Mouse (Mus musculus) liver, postnatal 0 days (tissue): ENCODE results near the gene Car7. TPM values are rescaled to one million over a fixed set of nuclear protein-coding genes. Genes with fewer than 3 reads are reported as not detected.
A peak's percentile ranks its signal among the peaks of the same experiment; 100 is the strongest.

Source experiments
- ATAC-seq: fragments of 200-750 bp; cut with Nextera tagmentation; 2 replicates; pipeline ENCODE4 v1.8.0; 2017; ENCODE audit warnings: mild to moderate bottlenecking, moderate library complexity
- DNase-seq: peaks from one replicate; pipeline ENCODE4 v3.0.0-alpha.2; 2016
- H3K27ac ChIP-seq: fragments of 300-500 bp; sonication (generic); 2 replicates; pipeline ENCODE4 v1.5.1; 2014; ENCODE audit warnings: antibody characterized with exemption, moderate library complexity, mild to moderate bottlenecking, low read depth
- H3K27me3 ChIP-seq: fragments of 300-500 bp; sonication (generic); 2 replicates; pipeline ENCODE4 v1.6.1; 2014; ENCODE audit warnings: low read length, control low read depth, mixed read lengths; ENCODE audit not compliant: insufficient read depth
- H3K36me3 ChIP-seq: fragments of 300-500 bp; sonication (generic); replicated peaks from 2 replicates; pipeline ENCODE4 v1.6.1; 2014; ENCODE audit warnings: mild to moderate bottlenecking, control low read depth, low read length, moderate library complexity, mixed read lengths; ENCODE audit not compliant: insufficient read depth
- H3K4me1 ChIP-seq: fragments of 300-500 bp; sonication (generic); 2 replicates; pipeline ENCODE4 v1.6.1; 2014; ENCODE audit warnings: antibody characterized with exemption, mild to moderate bottlenecking, control low read depth; ENCODE audit not compliant: insufficient read depth
- H3K4me2 ChIP-seq: fragments of 300-500 bp; sonication (generic); 2 replicates; pipeline ENCODE4 v1.6.1; 2014; ENCODE audit warnings: low read depth, mild to moderate bottlenecking, low read length, moderate library complexity, mixed read lengths
- H3K4me3 ChIP-seq: fragments of 300-500 bp; sonication (generic); 2 replicates; pipeline ENCODE4 v1.5.1; 2014; ENCODE audit warnings: low read depth, low read length
- H3K9ac ChIP-seq: fragments of 300-500 bp; sonication (generic); replicated peaks from 2 replicates; pipeline ENCODE4 v1.6.1; 2014; ENCODE audit warnings: mild to moderate bottlenecking, moderate library complexity
- H3K9me3 ChIP-seq: fragments of 300-500 bp; sonication (generic); 2 replicates; pipeline ENCODE4 v1.6.1; 2016; ENCODE audit warnings: mild to moderate bottlenecking, control low read depth, low read length, mixed read lengths
- CTCF ChIP-seq: sonication (generic); IDR thresholded peaks from 2 replicates; pipeline ENCODE4 v1.5.1; 2016; ENCODE audit warnings: antibody characterized with exemption, low read depth
- EP300 ChIP-seq: IDR thresholded peaks from 2 replicates; pipeline ENCODE4 v1.6.1; 2016; ENCODE audit warnings: antibody characterized with exemption, low read depth, mild to moderate bottlenecking
- WGBS: fragments of 180-500 bp; shearing (Covaris S2); extraction: QIAGEN DNeasy Blood & Tissue Kit; methylation state at CpG from one replicate; pipeline ENCODE4 v1.1.7; 2014; ENCODE audit not compliant: insufficient replicate concordance; 5-methylcytosine and 5-hydroxymethylcytosine counted together
- polyA plus RNA-seq: library from polyadenylated mRNA; unstranded; fragments of >200 nt; fragmentation: Nextera tagmentation; extraction: Ambion mirVana; gene quantifications from 2 replicates; pipeline ENCODE4 v1.2.1, GENCODE M21; 2015

The Car7 gene
- polyA plus RNA-seq, 1 experiment from 2014 or later = 3.5 TPM

DNA sequence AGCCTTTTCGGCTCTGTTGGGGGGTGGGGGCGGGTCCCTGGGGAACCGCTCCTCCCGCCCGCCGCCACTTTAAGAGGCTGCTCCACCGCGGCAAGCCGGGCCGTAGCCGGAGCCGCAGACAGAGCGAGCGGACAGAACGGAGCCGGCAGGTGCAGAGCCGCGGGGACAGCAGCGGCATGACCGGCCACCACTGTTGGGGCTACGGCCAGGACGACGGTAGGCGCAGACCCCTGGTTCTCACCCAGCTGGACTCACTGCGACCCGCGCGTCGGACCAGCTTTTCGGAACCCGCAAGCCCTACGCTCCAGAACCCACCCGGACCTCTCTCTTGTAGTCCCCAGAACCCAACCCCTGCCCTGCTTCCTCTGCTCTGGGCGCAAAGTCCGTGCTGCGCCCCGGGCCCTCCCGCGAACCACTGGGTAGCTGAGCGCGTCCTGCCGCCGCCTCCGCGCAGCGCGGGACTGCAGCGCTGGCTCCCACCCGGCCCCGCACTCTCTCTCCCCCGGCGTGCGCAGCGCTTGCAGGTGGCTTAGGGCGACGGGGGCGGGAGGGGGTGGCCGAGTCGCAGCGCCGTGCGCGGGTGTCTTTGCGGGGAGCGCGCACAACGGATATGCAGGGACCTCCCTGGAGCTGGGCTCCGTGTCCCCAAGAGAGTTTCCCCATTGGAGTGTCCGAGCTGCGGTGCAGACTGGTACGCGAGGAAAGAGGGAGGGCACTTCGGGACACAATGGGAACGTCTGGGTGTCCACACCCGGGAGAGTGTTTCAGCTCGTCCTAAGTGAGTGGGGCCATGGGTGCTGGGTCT, 6.4 kb downstream of the Car7 start:
- Histone ChIP-seq H3K27me3 (peaks cover 38% of the 10 kb centered on the region), H3K9ac (peak overlapping the region; percentile 27; the same call in 1 of the 2 replicates), H3K4me3 (peak overlapping the region; percentile 49), H3K4me1 (peaks cover 16% of the 10 kb centered on the region), H3K9me3 (no peaks in the 10 kb centered on the region), H3K27ac (no peak overlapping the region), H3K36me3 (no peaks in the 10 kb centered on the region), H3K4me2 (peak overlapping the region; percentile 80)
- TF ChIP-seq EP300 (no peak), CTCF (no peak)
- DNase-seq (no peak), ATAC-seq (peak; percentile 64)
- under 1% methylated on average over 75 of the region's 76 CpGs for WGBS

DNA sequence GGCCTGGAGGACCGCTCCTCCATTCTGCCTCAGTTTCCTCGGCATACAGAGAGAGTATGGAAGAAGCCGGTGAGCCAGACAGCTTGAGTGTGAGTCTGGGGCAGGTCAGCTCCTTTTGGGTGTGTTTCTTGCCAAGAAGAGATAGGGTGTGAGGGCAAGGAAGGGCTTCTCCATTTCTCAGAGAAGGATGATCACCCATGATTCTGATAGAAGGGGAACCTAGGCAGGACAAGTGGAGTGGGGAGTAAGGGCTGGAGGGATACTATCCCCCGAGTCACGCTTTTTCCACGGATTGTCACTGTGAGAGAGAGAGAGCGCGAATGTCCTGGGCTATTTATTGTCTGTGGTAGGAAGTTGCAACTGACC, 7.0 kb downstream of the Car7 start:
- DNase-seq (no peak), ATAC-seq (no peak)
- H3K27ac ChIP-seq = no peak overlapping the region
- H3K9me3 ChIP-seq = no peaks in the 10 kb centered on the region
- peaks cover 14% of the 10 kb centered on the region for H3K4me1 ChIP-seq
- no peak overlapping the region for H3K9ac ChIP-seq
- peaks cover 38% of the 10 kb centered on the region for H3K27me3 ChIP-seq
- peak overlapping the region; percentile 49 for H3K4me3 ChIP-seq
- H3K36me3 ChIP-seq = no peaks in the 10 kb centered on the region
- 7% methylated on average over 8 of the region's 8 CpGs for WGBS
- TF ChIP-seq EP300 (no peak), CTCF (no peak)
- H3K4me2 ChIP-seq = peak overlapping the region; percentile 80

DNA sequence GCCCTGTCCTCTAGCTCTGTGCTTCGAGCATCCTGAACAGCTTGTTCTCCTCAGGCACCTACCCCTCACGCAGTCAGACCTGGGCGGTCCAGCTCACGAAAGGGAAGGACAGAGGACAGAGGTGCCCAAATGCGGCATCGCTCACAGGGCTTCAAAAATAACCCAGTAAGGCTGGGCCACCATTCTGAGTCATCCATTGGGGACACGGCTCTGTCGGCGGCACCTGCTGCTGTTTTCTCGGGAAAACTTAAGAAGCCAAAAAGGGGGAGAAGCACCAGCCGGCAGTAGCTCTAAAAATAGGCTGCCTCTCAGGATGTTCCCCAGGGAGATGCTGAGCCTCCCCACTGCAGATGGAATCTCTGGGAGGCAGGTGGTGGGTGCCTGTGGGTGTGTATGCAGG, 7.7 kb downstream of the Car7 start:
- 20% methylated on average over 11 of the region's 11 CpGs for WGBS
- H3K4me2 ChIP-seq = no peak overlapping the region

DNA sequence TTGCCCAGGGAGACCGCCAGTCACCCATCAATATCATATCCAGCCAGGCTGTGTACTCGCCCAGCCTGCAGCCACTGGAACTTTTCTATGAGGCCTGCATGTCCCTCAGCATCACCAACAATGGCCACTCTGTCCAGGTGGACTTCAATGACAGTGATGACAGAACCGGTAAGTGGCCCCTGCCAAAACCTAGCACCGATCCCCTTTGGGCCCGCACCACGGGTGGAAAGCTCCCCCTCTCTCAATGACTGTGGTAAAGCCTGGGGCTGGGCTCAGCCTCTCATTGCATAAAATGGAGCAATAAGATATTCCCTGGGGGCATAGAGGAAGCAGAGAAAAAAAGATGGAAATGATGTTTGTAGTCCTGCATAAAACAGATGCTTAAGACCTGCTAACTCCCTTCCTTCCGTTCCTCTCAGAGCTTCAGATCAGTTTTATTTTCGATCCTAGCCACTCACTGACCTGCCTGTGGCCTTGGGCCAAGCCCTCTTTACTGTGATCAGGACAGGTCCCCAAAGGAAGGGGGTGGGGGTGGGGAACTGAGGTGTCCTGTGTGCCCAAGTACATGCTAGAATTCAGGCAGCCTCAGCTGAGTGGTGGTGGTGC, 9.1 kb downstream of the Car7 start:
- Histone ChIP-seq H3K4me1 (peaks cover 14% of the 10 kb centered on the region), H3K27me3 (peaks cover 38% of the 10 kb centered on the region), H3K4me2 (no peak overlapping the region), H3K4me3 (no peak overlapping the region), H3K9ac (no peak overlapping the region), H3K36me3 (no peaks in the 10 kb centered on the region), H3K27ac (no peak overlapping the region), H3K9me3 (no peaks in the 10 kb centered on the region)
- TF ChIP-seq CTCF (no peak), EP300 (no peak)
- DNase-seq = no peak
- 78% methylated on average over 8 of the region's 8 CpGs for WGBS
- ATAC-seq = no peak

More for the DNA sequence above, 7.7 kb downstream of the Car7 start:
- Histone ChIP-seq H3K4me1 (peaks cover 14% of the 10 kb centered on the region), H3K9me3 (no peaks in the 10 kb centered on the region), H3K27me3 (peaks cover 38% of the 10 kb centered on the region), H3K36me3 (no peaks in the 10 kb centered on the region), H3K27ac (no peak overlapping the region), H3K4me3 (no peak overlapping the region), H3K9ac (no peak overlapping the region)
- no peak for ATAC-seq
- DNase-seq = no peak
- TF ChIP-seq CTCF (no peak), EP300 (no peak)

DNA sequence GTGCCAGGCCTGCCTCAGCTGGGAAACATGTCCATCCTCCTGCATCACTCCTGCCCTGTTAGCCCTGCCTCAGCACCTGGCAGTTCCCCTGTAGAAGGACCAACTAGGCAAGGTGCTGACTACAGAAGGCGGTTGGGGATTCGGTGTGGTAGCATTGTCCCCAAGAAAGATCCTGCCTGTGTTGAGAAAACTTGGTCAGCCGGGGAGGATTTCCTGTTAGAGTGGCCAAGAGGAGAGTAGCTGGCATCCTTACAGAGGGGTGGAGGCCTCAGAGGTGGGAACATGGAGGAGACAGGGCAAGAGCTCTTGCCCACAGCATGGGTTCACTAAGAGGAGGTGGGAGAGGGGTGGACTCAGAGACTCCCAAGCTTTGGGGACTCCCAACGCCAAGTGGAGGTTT, 20.7 kb downstream of the Car7 start:
- H3K9me3 ChIP-seq = no peaks in the 10 kb centered on the region
- H3K27ac ChIP-seq = no peak overlapping the region
- no peak overlapping the region for H3K4me2 ChIP-seq
- ATAC-seq (no peak), DNase-seq (no peak)
- no peaks in the 10 kb centered on the region for H3K27me3 ChIP-seq
- WGBS = 77% methylated on average over 4 of the region's 4 CpGs
- H3K9ac ChIP-seq = no peak overlapping the region
- 0 out of 2 replicates have a peak, but pooled peaks cover 3% of the 10 kb centered on the region for H3K4me1 ChIP-seq
- TF ChIP-seq EP300 (no peak), CTCF (no peak)
- no peak overlapping the region for H3K4me3 ChIP-seq
- no peaks in the 10 kb centered on the region for H3K36me3 ChIP-seq

DNA sequence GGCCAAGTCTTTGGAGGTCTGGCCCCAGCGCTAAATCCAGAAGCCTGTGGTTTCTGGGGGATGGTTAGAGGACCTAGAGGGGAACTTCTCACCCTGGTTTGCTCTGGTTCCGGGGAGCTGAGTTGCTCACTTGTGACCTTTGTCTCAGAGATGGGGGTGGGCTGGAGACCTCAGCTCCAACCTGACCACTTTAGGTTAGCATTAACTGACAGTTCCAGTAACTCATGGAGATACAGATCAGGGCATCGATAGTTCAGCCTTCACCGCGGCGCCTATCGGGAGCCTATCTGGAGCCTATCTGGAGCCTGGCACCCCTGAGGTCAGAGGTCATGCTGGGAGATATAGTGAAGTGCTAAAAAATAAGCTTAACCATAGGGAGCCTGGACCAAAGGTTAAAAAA, 22.7 kb downstream of the Car7 start:
- ATAC-seq = peak; percentile 75; the same call in 1 of the 2 replicates
- 50% methylated on average over 7 of the region's 7 CpGs for WGBS
- 0 out of 2 replicates have a peak, but pooled peaks cover 3% of the 10 kb centered on the region for H3K4me1 ChIP-seq

More for the DNA sequence above, 22.7 kb downstream of the Car7 start:
- no peak for DNase-seq
- Histone ChIP-seq H3K36me3 (no peaks in the 10 kb centered on the region), H3K27ac (no peak overlapping the region), H3K27me3 (no peaks in the 10 kb centered on the region), H3K9me3 (no peaks in the 10 kb centered on the region), H3K9ac (no peak overlapping the region), H3K4me3 (no peak overlapping the region), H3K4me2 (no peak overlapping the region)
- TF ChIP-seq EP300 (no peak), CTCF (no peak)
